Mouse (Mus musculus) brown adipose tissue, adult 24 weeks (tissue): ENCODE measurements around the gene Anapc4. TPM values are rescaled to one million over a fixed set of nuclear protein-coding genes. Genes with fewer than 3 reads are reported as not detected.
A peak's percentile ranks its signal among the peaks of the same experiment; 100 is the strongest.

Experiments
- H3K27ac ChIP-seq: fragments of 200-500 bp; replicated peaks from 2 replicates; pipeline ENCODE4 v1.5.1; 2012; ENCODE audit warnings: low read depth, mild to moderate bottlenecking, low read length
- H3K4me1 ChIP-seq: fragments of 200-500 bp; 2 replicates; pipeline ENCODE4 v1.6.1; 2012; ENCODE audit warnings: low read length, mixed read lengths; ENCODE audit not compliant: control insufficient read depth, insufficient read depth, insufficient read length
- H3K4me3 ChIP-seq: fragments of 200-500 bp; 2 replicates; pipeline ENCODE4 v1.5.1; 2012; ENCODE audit warnings: low read depth, mild to moderate bottlenecking, low read length, moderate library complexity; ENCODE audit not compliant: insufficient read depth
- polyA plus RNA-seq: library from polyadenylated mRNA; stranded (reverse); fragments of >200 nt; gene quantifications from 2 replicates; pipeline ENCODE4 v1.2.4, GENCODE M21; 2012; ENCODE audit not compliant: missing spikeins, insufficient read depth, insufficient read length

The Anapc4 gene
- polyA plus RNA-seq, 1 experiment, result 37.1 TPM

GRCm38 (mm10) chr5:52891949-52892835 is 58.4 kb downstream of the Anapc4 start:
- Histone ChIP-seq H3K27ac (no peak overlapping the region), H3K4me1 (no peaks in the 10 kb centered on the region)

GRCm38 (mm10) chr5:52893938-52894337 is 60.1 kb downstream of the Anapc4 start:
- Histone ChIP-seq H3K4me3 (no peak overlapping the region), H3K4me1 (no peaks in the 10 kb centered on the region), H3K27ac (no peak overlapping the region)

More at GRCm38 (mm10) chr5:52891949-52892835, 58.4 kb downstream of the Anapc4 start:
- H3K4me3 ChIP-seq, result no peak overlapping the region

GRCm38 (mm10) chr5:52904246-52904645 is 70.4 kb downstream of the Anapc4 start:
- H3K27ac ChIP-seq, result no peak overlapping the region

GRCm38 (mm10) chr5:52904671-52905070 is 70.9 kb downstream of the Anapc4 start:
- Histone ChIP-seq H3K4me3 (no peak overlapping the region), H3K27ac (no peak overlapping the region), H3K4me1 (no peaks in the 10 kb centered on the region)

More at GRCm38 (mm10) chr5:52904246-52904645, 70.4 kb downstream of the Anapc4 start:
- Histone ChIP-seq H3K4me3 (no peak overlapping the region), H3K4me1 (no peaks in the 10 kb centered on the region)

- H3K27ac ChIP-seq, result no peak overlapping the region
- no peaks in the 10 kb centered on the region for H3K4me1 ChIP-seq
- H3K4me3 ChIP-seq, result no peak overlapping the region
Measured at GRCm38 (mm10) chr5:52908246-52908645, 74.4 kb downstream of the Anapc4 start.

- Histone ChIP-seq H3K27ac (no peak overlapping the region), H3K4me3 (peak overlapping the region; percentile 27; the same call in 1 of the 2 replicates), H3K4me1 (no peaks in the 10 kb centered on the region)
Measured at GRCm38 (mm10) chr5:52910159-52910591, 76.4 kb downstream of the Anapc4 start.

GRCm38 (mm10) chr5:52911286-52911870 is 77.6 kb downstream of the Anapc4 start:
- Histone ChIP-seq H3K27ac (no peak overlapping the region), H3K4me3 (no peak overlapping the region), H3K4me1 (no peaks in the 10 kb centered on the region)

GRCm38 (mm10) chr5:52913711-52914110 is 79.9 kb downstream of the Anapc4 start:
- H3K4me3 ChIP-seq, result no peak overlapping the region
- no peak overlapping the region for H3K27ac ChIP-seq
- H3K4me1 ChIP-seq, result no peaks in the 10 kb centered on the region

- Histone ChIP-seq H3K27ac (no peak overlapping the region), H3K4me1 (no peaks in the 10 kb centered on the region), H3K4me3 (no peak overlapping the region)
Measured at GRCm38 (mm10) chr5:52916186-52916585, 82.4 kb downstream of the Anapc4 start.

Other genes with a start within 250 kb of the Anapc4 start
- gene Sepsecs, start 164.3 kb upstream of the Anapc4 start, polyA plus RNA-seq, result 8.4 and 14.1 TPM in 2 replicates
- 8.8 and 11.1 TPM in 2 replicates for gene Pi4k2b, start 92.4 kb upstream of the Anapc4 start, polyA plus RNA-seq
- gene Zcchc4, start 58.6 kb upstream of the Anapc4 start, polyA plus RNA-seq, result 5.2 and 9.2 TPM in 2 replicates
- not detected in 2 replicates for gene Slc34a2, start 204.1 kb downstream of the Anapc4 start, polyA plus RNA-seq